Mouse (Mus musculus): ENCODE results near the gene Prnd. TPM values are rescaled to one million over a fixed set of nuclear protein-coding genes. Genes with fewer than 3 reads are reported as not detected.

The Prnd gene
- polyA plus RNA-seq (2017; shearing (Covaris generic)), result 0.41 TPM

DNA sequence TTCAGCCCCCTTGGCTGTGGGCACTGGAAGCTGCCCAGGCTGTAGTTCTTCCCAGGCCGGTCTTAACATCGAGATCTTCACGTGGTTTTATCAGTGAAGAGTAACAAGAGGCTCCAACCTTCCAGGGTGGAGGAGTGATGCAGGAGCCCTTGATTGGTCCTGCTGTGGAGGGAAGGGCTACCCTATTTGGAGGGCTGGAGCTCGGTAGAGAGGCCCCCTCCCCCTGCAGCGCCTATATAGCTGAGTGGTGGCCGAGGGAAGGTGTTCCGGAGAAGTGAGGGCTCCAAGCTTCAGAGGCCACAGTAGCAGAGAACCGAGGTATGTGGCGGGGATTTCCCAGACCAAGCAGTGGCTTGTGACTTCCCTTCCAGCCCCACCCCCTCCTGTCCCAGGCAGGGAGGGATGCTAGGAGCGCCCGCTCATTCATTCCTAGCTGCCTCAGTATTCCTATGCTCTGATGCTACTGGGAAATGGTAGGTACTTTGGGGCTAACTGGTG is at the start of gene Prnd:
Gene Prnd (plus strand): TSS at position 264 of the 498 bp plus-strand sequence.

DNA sequence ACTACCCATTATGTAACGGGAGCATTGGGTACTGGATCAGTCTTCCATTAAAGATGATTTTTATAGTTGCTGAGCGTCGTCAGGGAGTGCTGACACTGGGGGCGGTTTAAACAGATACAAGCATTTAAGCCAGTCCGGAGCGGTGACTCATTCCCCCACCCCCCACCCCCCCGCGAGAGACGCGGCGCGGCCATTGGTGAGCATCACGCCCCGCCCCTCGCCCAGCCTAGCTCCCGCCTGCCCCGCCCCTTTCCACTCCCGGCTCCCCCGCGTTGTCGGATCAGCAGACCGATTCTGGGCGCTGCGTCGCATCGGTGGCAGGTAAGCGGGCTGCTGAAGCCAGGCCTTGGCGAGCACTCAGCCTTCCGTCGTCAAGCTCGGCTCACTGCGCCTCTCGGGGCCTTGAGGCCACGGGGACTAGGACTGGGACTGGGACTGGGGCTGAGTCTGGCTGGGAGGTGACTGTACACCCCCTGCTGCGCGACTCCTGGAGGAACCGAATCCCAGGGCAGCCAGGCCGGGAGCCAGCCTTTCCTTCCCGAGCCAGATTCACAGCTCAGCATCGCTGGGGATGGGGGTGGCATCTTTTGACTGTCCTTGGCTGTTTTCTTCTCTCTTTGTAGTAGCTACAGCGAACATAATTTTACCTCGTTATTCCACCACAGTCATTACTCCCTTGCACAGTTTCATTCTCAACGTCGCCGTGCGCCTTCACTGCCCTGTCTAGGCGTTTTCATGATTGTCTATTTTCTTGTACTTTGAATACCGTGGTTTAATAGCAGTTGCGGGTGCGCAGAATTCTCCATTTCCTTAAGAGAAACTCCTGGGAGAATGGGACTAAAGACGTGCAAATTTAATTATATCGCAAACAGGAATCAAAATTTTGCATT is 40.7 kb upstream of the Prnd start, which contains the start of the genes Prnp and Prn:
Gene Prnp (plus strand): TSS at position 246 of the 890 bp plus-strand sequence.
Gene Prn (plus strand): TSS at position 275 of the 890 bp plus-strand sequence.

Other genes starting within 250 kb of the Prnd start
- gene Erv3, start 91.1 kb upstream of the Prnd start, polyA plus RNA-seq (2017; shearing (Covaris generic)), result not detected
- 18.1 TPM for gene Prnp, start 40.9 kb upstream of the Prnd start, polyA plus RNA-seq (2017; shearing (Covaris generic))
- not detected for gene Prn, start 40.9 kb upstream of the Prnd start, polyA plus RNA-seq (2017; shearing (Covaris generic))
- 101 TPM for gene Rassf2, start 79.4 kb downstream of the Prnd start, polyA plus RNA-seq (2017; shearing (Covaris generic))
- gene Slc23a2, start 194.2 kb downstream of the Prnd start, polyA plus RNA-seq (2017; shearing (Covaris generic)), result 40.1 TPM

Data from CD4-positive, CD25-positive, alpha-beta regulatory T cell (primary cell).